Mouse (Mus musculus) midbrain, embryonic 14.5 days (tissue): ENCODE data around the gene Tenm3. TPM values are rescaled to one million over a fixed set of nuclear protein-coding genes. Genes with fewer than 3 reads are reported as not detected.

Experiments
- ATAC-seq: fragments of 200-750 bp; cut with Nextera tagmentation; 2 replicates; pipeline ENCODE4 v1.8.0; 2017; ENCODE audit warnings: moderate number of reproducible peaks, moderate library complexity; ENCODE audit not compliant: low FRiP score, low TSS enrichment
- DNase-seq: peaks from one replicate; pipeline ENCODE4 v3.0.0-alpha.2; 2015
- H3K27ac ChIP-seq: fragments of 300-500 bp; sonication (generic); replicated peaks from 2 replicates; pipeline ENCODE4 v1.5.1; 2014; ENCODE audit warnings: mild to moderate bottlenecking, low read depth, low read length, moderate library complexity
- H3K27me3 ChIP-seq: fragments of 300-500 bp; sonication (generic); 2 replicates; pipeline ENCODE4 v1.6.1; 2014; ENCODE audit warnings: low read length, control low read depth, mixed read lengths; ENCODE audit not compliant: control insufficient read depth, insufficient read depth
- H3K36me3 ChIP-seq: fragments of 300-500 bp; sonication (generic); 2 replicates; pipeline ENCODE4 v1.6.1; 2014; ENCODE audit warnings: low read length, control low read depth; ENCODE audit not compliant: control insufficient read depth, insufficient read depth
- H3K4me1 ChIP-seq: fragments of 300-500 bp; sonication (generic); 2 replicates; pipeline ENCODE4 v1.6.1; 2014; ENCODE audit warnings: mild to moderate bottlenecking, antibody characterized with exemption, low read length, control low read depth; ENCODE audit not compliant: control insufficient read depth, insufficient read depth
- H3K4me2 ChIP-seq: fragments of 300-500 bp; sonication (generic); 2 replicates; pipeline ENCODE4 v1.6.1; 2014; ENCODE audit warnings: mild to moderate bottlenecking, low read length, moderate library complexity
- H3K4me3 ChIP-seq: fragments of 300-500 bp; sonication (generic); replicated peaks from 2 replicates; pipeline ENCODE4 v1.5.1; 2014; ENCODE audit warnings: low read depth, low read length
- H3K9ac ChIP-seq: fragments of 300-500 bp; sonication (generic); replicated peaks from 2 replicates; pipeline ENCODE4 v1.6.1; 2014; ENCODE audit warnings: mild to moderate bottlenecking, low read length, moderate library complexity
- H3K9me3 ChIP-seq: fragments of 300-500 bp; sonication (generic); 2 replicates; pipeline ENCODE4 v1.6.1; 2016; ENCODE audit warnings: low read length, control low read depth, mixed read lengths; ENCODE audit not compliant: control insufficient read depth
- WGBS: fragments of 180-500 bp; shearing (Covaris S2); extraction: QIAGEN DNeasy Blood & Tissue Kit; methylation state at CpG from one replicate; pipeline ENCODE4 v1.1.7; 2014; 5-methylcytosine and 5-hydroxymethylcytosine counted together
- polyA plus RNA-seq: library from polyadenylated mRNA; unstranded; fragments of >200 nt; fragmentation: Nextera tagmentation; extraction: Ambion mirVana; gene quantifications from 2 replicates; pipeline ENCODE4 v1.2.1, GENCODE M21; 2014

The Tenm3 gene
- polyA plus RNA-seq, 1 experiment from 2014 or later: 61.6 TPM

- DNase-seq (no peak), ATAC-seq (no peak)
- H3K27me3 ChIP-seq: no peaks in the 10 kb centered on the region
- H3K4me1 ChIP-seq: no peaks in the 10 kb centered on the region
- no peak overlapping the region for H3K4me2 ChIP-seq
- no peak overlapping the region for H3K4me3 ChIP-seq
- no peak overlapping the region for H3K9ac ChIP-seq
- H3K36me3 ChIP-seq: no peaks in the 10 kb centered on the region
- H3K27ac ChIP-seq: no peak overlapping the region
- H3K9me3 ChIP-seq: no peaks in the 10 kb centered on the region
- WGBS: 85% methylated on average over 1 of the region's 1 CpGs
Measured at GRCm38 (mm10) chr8:48659226-48659625, 184.5 kb downstream of the Tenm3 start.

DNA sequence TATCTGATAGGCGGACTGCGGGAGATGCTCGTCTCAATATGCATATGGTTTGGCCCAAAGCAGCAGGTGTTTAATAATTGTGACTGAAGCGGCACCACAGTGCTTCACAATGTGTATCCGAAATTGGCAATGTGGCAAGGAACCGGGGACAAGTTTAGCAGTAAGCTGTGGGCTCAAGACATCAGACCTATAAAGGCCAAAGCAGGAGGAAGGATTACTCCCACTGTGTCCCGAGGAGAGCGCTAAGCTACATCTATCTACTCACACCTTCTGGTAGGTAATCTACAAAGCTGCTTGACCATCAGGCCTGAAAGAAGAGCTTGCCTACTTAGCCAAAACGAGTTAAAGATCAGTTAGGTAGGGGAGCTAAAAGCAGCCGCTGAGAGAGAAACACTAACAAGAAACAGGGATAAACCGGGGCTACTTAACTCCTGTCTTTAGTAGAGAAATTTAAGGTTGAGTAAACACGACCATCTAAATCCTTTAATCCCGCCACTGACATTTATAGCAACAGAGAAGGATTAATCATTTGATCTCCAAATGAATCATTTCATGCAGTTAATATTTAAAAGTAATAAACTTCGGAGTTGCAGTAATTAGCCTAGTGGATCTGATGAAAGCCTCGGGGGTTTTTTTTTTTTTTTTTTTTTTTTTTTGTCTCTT lies 188.2 kb downstream of the Tenm3 start:
- Histone ChIP-seq H3K27ac (no peak overlapping the region), H3K4me1 (no peaks in the 10 kb centered on the region), H3K9me3 (no peaks in the 10 kb centered on the region), H3K36me3 (no peaks in the 10 kb centered on the region), H3K9ac (no peak overlapping the region), H3K27me3 (no peaks in the 10 kb centered on the region), H3K4me3 (no peak overlapping the region), H3K4me2 (no peak overlapping the region)
- DNase-seq (no peak), ATAC-seq (no peak)
- 38% methylated on average over 15 of the region's 15 CpGs for WGBS

- 89% methylated on average over 7 of the region's 7 CpGs for WGBS
- no peaks in the 10 kb centered on the region for H3K4me1 ChIP-seq
- H3K27me3 ChIP-seq: no peaks in the 10 kb centered on the region
- no peak for DNase-seq
- no peaks in the 10 kb centered on the region for H3K9me3 ChIP-seq
- no peak overlapping the region for H3K27ac ChIP-seq
- no peaks in the 10 kb centered on the region for H3K36me3 ChIP-seq
- no peak overlapping the region for H3K9ac ChIP-seq
- no peak overlapping the region for H3K4me3 ChIP-seq
- ATAC-seq: no peak
- H3K4me2 ChIP-seq: no peak overlapping the region
Measured at GRCm38 (mm10) chr8:48649845-48650244, 193.9 kb downstream of the Tenm3 start.

GRCm38 (mm10) chr8:48649415-48649814 lies 194.3 kb downstream of the Tenm3 start:
- Histone ChIP-seq H3K36me3 (no peaks in the 10 kb centered on the region), H3K27ac (no peak overlapping the region), H3K4me2 (no peak overlapping the region), H3K4me1 (no peaks in the 10 kb centered on the region), H3K9ac (no peak overlapping the region), H3K4me3 (no peak overlapping the region), H3K27me3 (no peaks in the 10 kb centered on the region), H3K9me3 (no peaks in the 10 kb centered on the region)
- no peak for DNase-seq
- ATAC-seq: no peak
- WGBS: 80% methylated on average over 7 of the region's 7 CpGs

DNA sequence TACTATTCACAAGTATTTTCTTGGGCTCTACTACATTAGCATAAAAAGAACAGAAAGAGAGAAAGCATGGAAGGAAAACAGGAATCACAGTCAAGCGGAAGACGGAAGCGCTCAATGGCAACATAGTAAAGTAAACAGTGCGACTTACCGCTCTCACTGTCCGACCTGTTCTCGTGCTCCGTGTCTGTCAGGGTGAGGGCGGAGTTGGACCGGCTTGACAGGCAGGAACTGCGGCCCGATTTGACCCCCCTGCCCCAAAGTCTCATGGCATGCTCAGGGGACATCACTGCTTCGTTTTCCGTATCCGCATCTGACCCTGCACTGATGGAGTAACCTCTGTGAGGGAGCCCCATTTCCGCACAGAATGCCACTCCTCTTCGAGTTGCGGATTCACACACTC lies 197.6 kb downstream of the Tenm3 start:
- 60% methylated on average over 18 of the region's 18 CpGs for WGBS
- Histone ChIP-seq H3K4me3 (no peak overlapping the region), H3K9me3 (no peaks in the 10 kb centered on the region), H3K4me2 (peak overlapping the region; percentile 31), H3K27me3 (no peaks in the 10 kb centered on the region), H3K27ac (no peak overlapping the region), H3K36me3 (no peaks in the 10 kb centered on the region), H3K4me1 (no peaks in the 10 kb centered on the region), H3K9ac (no peak overlapping the region)
- ATAC-seq (no peak), DNase-seq (no peak)

GRCm38 (mm10) chr8:48638129-48638528 lies 205.6 kb downstream of the Tenm3 start:
- Histone ChIP-seq H3K9me3 (no peaks in the 10 kb centered on the region), H3K9ac (no peak overlapping the region), H3K27ac (no peak overlapping the region), H3K4me1 (peaks cover 6% of the 10 kb centered on the region; the same call in 1 of the 2 replicates), H3K4me3 (no peak overlapping the region), H3K36me3 (no peaks in the 10 kb centered on the region), H3K4me2 (no peak overlapping the region), H3K27me3 (no peaks in the 10 kb centered on the region)
- DNase-seq (no peak), ATAC-seq (no peak)
- WGBS: 76% methylated on average over 4 of the region's 4 CpGs

DNA sequence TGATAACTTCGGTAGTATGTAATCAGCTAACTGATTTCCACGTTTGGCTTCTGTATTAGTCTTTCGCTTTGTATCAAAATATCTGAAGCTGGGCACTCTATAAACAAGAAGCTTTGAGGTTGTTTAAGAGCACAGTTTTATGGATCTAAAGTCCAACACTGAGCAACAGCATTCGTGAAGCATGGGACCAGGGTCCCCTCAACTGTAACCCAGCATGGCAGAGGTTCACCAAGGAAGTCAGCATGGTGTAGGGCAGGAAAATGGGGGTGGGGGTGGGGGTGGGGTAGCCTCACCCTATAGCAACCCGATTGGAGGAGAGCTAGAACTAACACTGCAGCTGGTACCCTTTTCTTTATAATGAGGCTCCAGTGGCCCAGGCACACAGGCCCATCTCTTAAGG lies 206.8 kb downstream of the Tenm3 start:
- H3K4me2 ChIP-seq: no peak overlapping the region
- no peaks in the 10 kb centered on the region for H3K9me3 ChIP-seq
- WGBS: 87% methylated on average over 5 of the region's 5 CpGs
- H3K36me3 ChIP-seq: no peaks in the 10 kb centered on the region
- ATAC-seq: no peak
- peaks cover 6% of the 10 kb centered on the region; the same call in 1 of the 2 replicates for H3K4me1 ChIP-seq
- H3K27me3 ChIP-seq: no peaks in the 10 kb centered on the region
- no peak overlapping the region for H3K27ac ChIP-seq
- no peak overlapping the region for H3K9ac ChIP-seq
- no peak for DNase-seq
- no peak overlapping the region for H3K4me3 ChIP-seq

- H3K4me2 ChIP-seq: no peak overlapping the region
- no peaks in the 10 kb centered on the region for H3K9me3 ChIP-seq
- no peak for ATAC-seq
- no peak overlapping the region for H3K9ac ChIP-seq
- H3K4me3 ChIP-seq: no peak overlapping the region
- no peaks in the 10 kb centered on the region for H3K27me3 ChIP-seq
- no peak for DNase-seq
- WGBS: 39% methylated on average over 4 of the region's 4 CpGs
- no peaks in the 10 kb centered on the region for H3K36me3 ChIP-seq
- H3K27ac ChIP-seq: no peak overlapping the region
- H3K4me1 ChIP-seq: peaks cover 6% of the 10 kb centered on the region; the same call in 1 of the 2 replicates
Measured at GRCm38 (mm10) chr8:48635815-48636214, 207.9 kb downstream of the Tenm3 start.

DNA sequence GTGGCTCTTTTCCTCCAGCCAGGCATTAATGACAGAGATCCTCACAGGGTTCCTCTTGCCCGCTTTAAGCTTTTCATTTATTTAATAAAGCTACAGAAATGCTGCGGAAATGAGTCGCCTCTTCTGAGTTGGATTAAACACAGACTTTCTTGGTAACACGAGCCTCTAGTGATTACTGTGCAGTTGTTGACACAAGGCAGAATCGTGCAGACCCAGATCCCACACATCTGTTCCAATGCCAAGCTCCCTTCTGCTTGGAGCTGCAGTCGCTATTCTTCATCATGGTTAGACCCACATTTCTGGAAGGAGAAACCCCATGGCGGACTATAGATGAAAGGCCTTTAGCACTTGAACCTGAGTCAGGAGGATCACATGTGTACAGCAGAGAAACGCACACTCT lies 210.3 kb downstream of the Tenm3 start:
- Histone ChIP-seq H3K27me3 (no peaks in the 10 kb centered on the region), H3K9me3 (no peaks in the 10 kb centered on the region), H3K36me3 (no peaks in the 10 kb centered on the region), H3K4me2 (no peak overlapping the region), H3K27ac (no peak overlapping the region), H3K4me1 (peaks cover 2% of the 10 kb centered on the region; the same call in 1 of the 2 replicates), H3K4me3 (no peak overlapping the region), H3K9ac (no peak overlapping the region)
- WGBS: 88% methylated on average over 8 of the region's 8 CpGs
- no peak for ATAC-seq
- no peak for DNase-seq
